Mouse (Mus musculus) heart, adult 2 months (tissue): Measurements from ENCODE around the gene D10Jhu81e.

Source experiments
- CTCF ChIP-seq: fragments of 200-600 bp; IDR thresholded peaks from 2 replicates; pipeline ENCODE4 v1.8.1; 2022; ENCODE audit warnings: antibody characterized with exemption, mild to moderate bottlenecking, moderate library complexity
- POLR2A ChIP-seq: fragments of 200-500 bp; IDR thresholded peaks from 2 replicates; pipeline ENCODE4 v1.6.1; 2011; ENCODE audit warnings: mild to moderate bottlenecking, low read depth, low read length, control low read depth; ENCODE audit not compliant: insufficient read depth

DNA sequence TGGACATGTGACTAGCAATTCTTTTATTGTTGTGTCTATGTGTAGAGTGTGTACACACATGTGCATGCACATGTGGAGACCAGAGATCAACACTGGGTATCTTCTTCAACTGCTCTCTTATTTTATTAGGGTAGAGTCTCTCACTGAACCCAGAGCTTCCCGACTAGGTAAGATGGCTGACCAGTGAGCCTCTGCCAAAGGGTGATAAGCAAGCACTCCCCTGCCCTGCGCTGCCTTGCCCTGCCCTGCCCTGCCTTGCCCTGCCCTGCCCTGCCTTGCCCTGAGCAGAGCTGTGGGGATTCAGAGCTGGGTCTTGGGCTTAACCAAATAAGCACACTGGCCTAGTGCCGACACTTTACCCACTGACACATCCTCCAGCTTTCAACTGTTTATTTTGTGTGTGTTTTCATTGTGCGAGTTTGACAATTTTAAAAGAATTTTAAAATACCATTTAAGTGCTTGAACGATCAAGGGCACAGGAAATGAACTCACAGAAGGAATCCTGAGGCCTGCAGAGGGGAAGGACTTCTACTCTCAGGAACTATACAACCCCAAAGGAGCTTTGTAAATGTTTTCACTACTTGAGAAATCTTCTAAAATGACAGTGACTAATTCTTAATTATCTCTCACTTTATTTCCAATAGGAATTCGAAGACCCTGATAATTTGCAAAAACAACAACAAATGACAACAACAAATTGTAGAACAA is 46.9 kb upstream of the D10Jhu81e start:
- TF ChIP-seq POLR2A (no peak), CTCF (no peak)
